8 mouse cellular contexts compared by ENCODE assay signal in the genomic region with DNA sequence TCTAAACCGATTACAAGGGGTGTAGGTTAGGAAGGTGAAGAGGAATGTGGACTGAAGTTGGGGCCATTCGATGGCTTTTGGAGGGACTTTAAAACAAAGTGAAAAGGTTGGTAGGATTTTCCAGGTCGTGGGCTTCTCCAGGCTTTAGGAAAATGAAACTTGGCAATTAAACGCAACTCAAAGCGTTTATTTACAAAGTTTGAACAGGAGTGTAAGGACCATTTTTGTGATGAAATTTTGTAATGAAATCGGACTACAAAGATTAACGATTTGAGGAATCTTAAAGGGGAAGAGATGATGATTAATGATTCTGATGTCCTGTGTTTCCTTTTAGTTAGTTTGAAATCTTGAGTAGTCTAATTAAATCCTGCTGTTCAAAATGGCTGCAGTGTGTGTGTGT. TPM values are rescaled to one million over a fixed set of nuclear protein-coding genes. Genes with fewer than 3 reads are reported as not detected.
A peak's percentile ranks its signal among the peaks of the same experiment; 100 is the strongest.
DNase-seq lines count a peak whose midpoint lies in the region; ATAC-seq and TF ChIP-seq lines count a peak whose summit lies in the region.

No protein-coding gene starts in this region.

- no peaks in the 10 kb centered on the region for H3K36me3 ChIP-seq in ES-Bruce4 (ENCODE audit: control insufficient read depth, insufficient read depth, low read length, poor library complexity, severe bottlenecking)
- no peaks in the 10 kb centered on the region for H3K36me3 ChIP-seq in heart, embryonic 15.5 days
- no peaks in the 10 kb centered on the region for H3K36me3 ChIP-seq in liver, embryonic 15.5 days (replicated peaks)

- WGBS in heart, embryonic 15.5 days: 23% methylated on average over 7 of the region's 7 CpGs
- whole genome bisulfite sequencing in liver, embryonic 15.5 days (ENCODE audit: insufficient replicate concordance): 23% methylated on average over 7 of the region's 7 CpGs

- peak overlapping the region; percentile 99 for H3K9ac ChIP-seq in ES-Bruce4 (ENCODE audit: low read depth, poor library complexity, severe bottlenecking)
- no peak overlapping the region for H3K9ac ChIP-seq in heart, embryonic 15.5 days
- peak overlapping the region; percentile 98 for H3K9ac ChIP-seq in liver, embryonic 15.5 days

- no peaks in the 10 kb centered on the region for H3K27me3 ChIP-seq in ES-Bruce4 (ENCODE audit: control insufficient read depth, insufficient read depth, low read length, poor library complexity, severe bottlenecking)
- H3K27me3 ChIP-seq in heart, embryonic 15.5 days: peaks cover 4% of the 10 kb centered on the region; the same call in 1 of the 2 replicates
- H3K27me3 ChIP-seq in liver, embryonic 15.5 days: no peaks in the 10 kb centered on the region

- no peak for TF ChIP-seq EP300 in ES-Bruce4 (IDR thresholded peaks at IDR 0.05; ENCODE audit: insufficient read depth, low read depth, low read length)

- no peak for TF ChIP-seq CTCF in ES-Bruce4 (IDR thresholded peaks at IDR 0.05; ENCODE audit: low read depth, low read length)

- H3K4me1 ChIP-seq in ES-Bruce4 (ENCODE audit: control insufficient read depth, insufficient read depth, low read length): peaks cover 1% of the 10 kb centered on the region
- peaks cover 9% of the 10 kb centered on the region; the same call in 1 of the 2 replicates for H3K4me1 ChIP-seq in heart, embryonic 15.5 days (replicated peaks)
- H3K4me1 ChIP-seq in liver, embryonic 15.5 days (replicated peaks): peaks cover 57% of the 10 kb centered on the region

- peak; percentile 75 for DNase-seq in heart, adult 11 months
- no peak for DNase-seq in heart, adult 8-10 months (ENCODE audit: low spot score)
- DNase-seq in cerebellum, postnatal 25 days: no peak
- no peak for DNase-seq in gastrocnemius, adult 18-20 months (ENCODE audit: low spot score)

- H3K27ac ChIP-seq in ES-Bruce4 (ENCODE audit: insufficient read depth, low read length): no peak overlapping the region
- H3K27ac ChIP-seq in heart, embryonic 15.5 days: no peak overlapping the region
- H3K27ac ChIP-seq in liver, embryonic 15.5 days (replicated peaks): peak overlapping the region; percentile 96

- no peak for TF ChIP-seq POLR2A in ES-Bruce4 (IDR thresholded peaks at IDR 0.05; ENCODE audit: insufficient read depth, low read length)

- no peak for ATAC-seq in heart, embryonic 15.5 days (replicated peaks; ENCODE audit: insufficient number of reproducible peaks, insufficient read depth, low FRiP score, low read depth)
- ATAC-seq in liver, embryonic 15.5 days (ENCODE audit: insufficient read depth): no peak
- ATAC-seq in frontal cortex, adult (ENCODE audit: low TSS enrichment): no peak

- H3K4me3 ChIP-seq in ES-Bruce4 (ENCODE audit: low read depth, low read length): peak overlapping the region; percentile 98; the same call in 1 of the 2 replicates
- peak overlapping the region; percentile 74 for H3K4me3 ChIP-seq in heart, embryonic 15.5 days
- H3K4me3 ChIP-seq in liver, embryonic 15.5 days (replicated peaks): peak overlapping the region; percentile 96

- H3K9me3 ChIP-seq in ES-Bruce4 (replicated peaks; ENCODE audit: control insufficient read depth, insufficient read depth, low read length, poor library complexity, severe bottlenecking): no peaks in the 10 kb centered on the region
- H3K9me3 ChIP-seq in heart, embryonic 15.5 days (replicated peaks): no peaks in the 10 kb centered on the region
- H3K9me3 ChIP-seq in liver, embryonic 15.5 days (replicated peaks): no peaks in the 10 kb centered on the region

- peak overlapping the region; percentile 90 for H3K4me2 ChIP-seq in heart, embryonic 15.5 days
- peak overlapping the region; percentile 99 for H3K4me2 ChIP-seq in liver, embryonic 15.5 days

RNA-seq across cellular contexts. Expression of gene Cecr2, which starts 1.7 kb away (rescaled TPM):
- 10 to 100 TPM in 3 of 4 experiments, 1 to 10 TPM in 1; 9.2 to 22.1 (median 14.6) TPM for total RNA-seq in heart, adult 8-10 months (2022)
- polyA plus RNA-seq in ES-Bruce4 (2011; ENCODE audit: insufficient read depth, insufficient read length, low read depth, missing spikeins): 73.8 and 77.1 TPM in 2 replicates
- 1.1 and 1.2 TPM in 2 replicates for polyA plus RNA-seq in heart, embryonic 15.5 days (2015; fragmentation: Nextera tagmentation; extraction: Ambion mirVana)
- 6.6 TPM in 2 replicates for polyA plus RNA-seq in liver, embryonic 15.5 days (2015; fragmentation: Nextera tagmentation; extraction: Ambion mirVana)
- total RNA-seq in gastrocnemius, adult 18-20 months (2021): 1 to 10 TPM; 7.4 to 10.0 TPM
